Mouse (Mus musculus) midbrain, postnatal 0 days (tissue): ENCODE data around the gene Pdpr. TPM values are rescaled to one million over a fixed set of nuclear protein-coding genes. Genes with fewer than 3 reads are reported as not detected.
A peak's percentile ranks its signal among the peaks of the same experiment; 100 is the strongest.
"Not testable (repeated sequence)": the region's sequence is repeated elsewhere in the genome, so short reads cannot be mapped to it uniquely, and the experiment has no call there.

Experiments
- ATAC-seq: fragments of 200-750 bp; cut with Nextera tagmentation; 2 replicates; pipeline ENCODE4 v1.8.0; 2017; ENCODE audit warnings: moderate number of reproducible peaks, mild to moderate bottlenecking, moderate TSS enrichment, moderate library complexity; ENCODE audit not compliant: low FRiP score
- DNase-seq: peaks from one replicate; pipeline ENCODE4 v3.0.0-alpha.2; 2015; ENCODE audit warnings: low spot score
- H3K27ac ChIP-seq: fragments of 300-500 bp; sonication (generic); 2 replicates; pipeline ENCODE4 v1.5.1; 2014; ENCODE audit warnings: low read depth, mild to moderate bottlenecking, low read length, mixed read lengths
- H3K27me3 ChIP-seq: fragments of 300-500 bp; sonication (generic); 2 replicates; pipeline ENCODE4 v1.6.1; 2014; ENCODE audit warnings: low read length, control low read depth, mixed read lengths; ENCODE audit not compliant: insufficient read depth
- H3K36me3 ChIP-seq: fragments of 300-500 bp; sonication (generic); 2 replicates; pipeline ENCODE4 v1.6.1; 2014; ENCODE audit warnings: low read length, control low read depth, mixed read lengths; ENCODE audit not compliant: insufficient read depth
- H3K4me1 ChIP-seq: fragments of 300-500 bp; sonication (generic); 2 replicates; pipeline ENCODE4 v1.6.1; 2014; ENCODE audit warnings: mild to moderate bottlenecking, control low read depth, antibody characterized with exemption, low read length, mixed read lengths; ENCODE audit not compliant: insufficient read depth
- H3K4me2 ChIP-seq: fragments of 300-500 bp; sonication (generic); 2 replicates; pipeline ENCODE4 v1.6.1; 2014; ENCODE audit warnings: low read depth, mild to moderate bottlenecking, low read length, mixed read lengths; ENCODE audit not compliant: poor library complexity, severe bottlenecking
- H3K4me3 ChIP-seq: fragments of 300-500 bp; sonication (generic); 2 replicates; pipeline ENCODE4 v1.5.1; 2014; ENCODE audit warnings: low read depth, mild to moderate bottlenecking, low read length, moderate library complexity
- H3K9ac ChIP-seq: fragments of 300-500 bp; sonication (generic); replicated peaks from 2 replicates; pipeline ENCODE4 v1.6.1; 2014; ENCODE audit warnings: mild to moderate bottlenecking, low read length, moderate library complexity, mixed read lengths; ENCODE audit not compliant: poor library complexity, severe bottlenecking
- H3K9me3 ChIP-seq: fragments of 300-500 bp; sonication (generic); 2 replicates; pipeline ENCODE4 v1.6.1; 2016; ENCODE audit warnings: low read length, control low read depth
- CTCF ChIP-seq: IDR thresholded peaks from 2 replicates; pipeline ENCODE4 v1.5.1; 2016; ENCODE audit warnings: antibody characterized with exemption, mild to moderate bottlenecking
- whole genome bisulfite sequencing: fragments of 180-500 bp; shearing (Covaris S2); extraction: QIAGEN DNeasy Blood & Tissue Kit; methylation state at CpG from one replicate; pipeline ENCODE4 v1.1.7; 2014; 5-methylcytosine and 5-hydroxymethylcytosine counted together
- polyA plus RNA-seq: library from polyadenylated mRNA; unstranded; fragments of >200 nt; fragmentation: Nextera tagmentation; extraction: Ambion mirVana; gene quantifications from 2 replicates; pipeline ENCODE4 v1.2.1, GENCODE M21; 2015
- total RNA-seq: library from RNA; depleted of rRNA; stranded (reverse); fragments of >200 nt; gene quantifications from 2 replicates; pipeline ENCODE4 v1.2.3, GENCODE M21; 2014

Gene Pdpr
- total and polyA plus RNA-seq, 2 experiments from 2014 or later: 9.5 to 19.3 TPM

- peaks cover 14% of the 10 kb centered on the region for H3K4me1 ChIP-seq
- H3K36me3 ChIP-seq: no peaks in the 10 kb centered on the region
- H3K9me3 ChIP-seq: no peaks in the 10 kb centered on the region
- H3K27me3 ChIP-seq: no peaks in the 10 kb centered on the region
- ATAC-seq (peak; percentile 82), DNase-seq (peak; percentile 91)
- peak overlapping the region; percentile 68 for H3K4me3 ChIP-seq
- peak overlapping the region; percentile 77 for H3K27ac ChIP-seq
- H3K9ac ChIP-seq: peak overlapping the region; percentile 72
- no peak for TF ChIP-seq CTCF
- peak overlapping the region; percentile 69 for H3K4me2 ChIP-seq
- WGBS: under 1% methylated on average over 27 of the region's 27 CpGs
Observed at GRCm38 (mm10) chr8:111062072-111062757, 32.2 kb upstream of the Pdpr start.

- Histone ChIP-seq H3K4me1 (peaks cover 10% of the 10 kb centered on the region), H3K4me3 (peak overlapping the region; percentile 68; the same call in 1 of the 2 replicates), H3K9ac (no peak overlapping the region), H3K27ac (no peak overlapping the region), H3K4me2 (peak overlapping the region; percentile 69), H3K27me3 (no peaks in the 10 kb centered on the region), H3K9me3 (no peaks in the 10 kb centered on the region), H3K36me3 (no peaks in the 10 kb centered on the region)
- no peak for TF ChIP-seq CTCF
- 50% methylated on average over 2 of the region's 2 CpGs for WGBS
- no peak for DNase-seq
- no peak for ATAC-seq
Observed at GRCm38 (mm10) chr8:111062893-111063292, 31.5 kb upstream of the Pdpr start.

- Histone ChIP-seq H3K9ac (no peak overlapping the region), H3K4me1 (0 out of 2 replicates have a peak, but pooled peaks cover 3% of the 10 kb centered on the region), H3K9me3 (no peaks in the 10 kb centered on the region), H3K27ac (no peak overlapping the region), H3K4me2 (no peak overlapping the region), H3K36me3 (no peaks in the 10 kb centered on the region), H3K27me3 (no peaks in the 10 kb centered on the region), H3K4me3 (no peak overlapping the region)
- DNase-seq: no peak
- TF ChIP-seq CTCF: no peak
- 64% methylated on average over 4 of the region's 4 CpGs for WGBS
- no peak for ATAC-seq
Observed at GRCm38 (mm10) chr8:111066308-111066707, 28.1 kb upstream of the Pdpr start.

GRCm38 (mm10) chr8:111067439-111067838 is 27.0 kb upstream of the Pdpr start:
- DNase-seq (no peak), ATAC-seq (no peak)
- Histone ChIP-seq H3K27ac (no peak overlapping the region), H3K27me3 (no peaks in the 10 kb centered on the region), H3K9ac (no peak overlapping the region), H3K4me3 (no peak overlapping the region), H3K4me2 (no peak overlapping the region), H3K9me3 (no peaks in the 10 kb centered on the region), H3K36me3 (no peaks in the 10 kb centered on the region), H3K4me1 (0 out of 2 replicates have a peak, but pooled peaks cover 3% of the 10 kb centered on the region)
- no peak for TF ChIP-seq CTCF
- WGBS: 34% methylated on average over 10 of the region's 10 CpGs

- not testable (repeated sequence) for H3K9me3 ChIP-seq, H3K4me3 ChIP-seq, H3K9ac ChIP-seq, H3K27ac ChIP-seq, ATAC-seq, H3K27me3 ChIP-seq, H3K4me2 ChIP-seq, H3K4me1 ChIP-seq, DNase-seq, H3K36me3 ChIP-seq
- WGBS: 94% methylated on average over 9 of the region's 9 CpGs
Observed at GRCm38 (mm10) chr8:111068660-111069059, 25.8 kb upstream of the Pdpr start.

- no peak for TF ChIP-seq CTCF
- no peaks in the 10 kb centered on the region for H3K9me3 ChIP-seq
- no peak for ATAC-seq
- no peak overlapping the region for H3K4me3 ChIP-seq
- H3K27me3 ChIP-seq: no peaks in the 10 kb centered on the region
- 74% methylated on average over 3 of the region's 3 CpGs for WGBS
- no peak overlapping the region for H3K9ac ChIP-seq
- H3K4me1 ChIP-seq: no peaks in the 10 kb centered on the region
- H3K27ac ChIP-seq: no peak overlapping the region
- no peaks in the 10 kb centered on the region for H3K36me3 ChIP-seq
- no peak for DNase-seq
- no peak overlapping the region for H3K4me2 ChIP-seq
Observed at GRCm38 (mm10) chr8:111075926-111076325, 18.5 kb upstream of the Pdpr start.
